Mouse (Mus musculus): ENCODE measurements around the gene Mpp5. TPM values are rescaled to one million over a fixed set of nuclear protein-coding genes. Genes with fewer than 3 reads are reported as not detected.
A peak's percentile ranks its signal among the peaks of the same experiment; 100 is the strongest.

The Mpp5 gene
- polyA plus RNA-seq, 1 experiment from 2014 or later: 30.3 TPM

- Histone ChIP-seq H3K27me3 (ENCODE audit: low read depth, poor library complexity, severe bottlenecking) (no peaks in the 10 kb centered on the region), H3K4me1 (peaks cover 33% of the 10 kb centered on the region), H3K27ac (replicated peaks) (peak overlapping the region; percentile 95), H3K9me3 (replicated peaks) (no peaks in the 10 kb centered on the region), H3K4me3 (peak overlapping the region; percentile 88), H3K36me3 (peaks cover 27% of the 10 kb centered on the region)
- no peak for DNase-seq (ENCODE audit: low spot score)
- WGBS: 0% methylated on average over 22 of the region's 22 CpGs
These were observed 113.6 kb downstream of the Mpp5 start for GRCm38 (mm10) chr12:78862254-78862730.

GRCm38 (mm10) chr12:78865434-78865833 lies 116.7 kb downstream of the Mpp5 start:
- WGBS: 98% methylated on average over 1 of the region's 1 CpGs
- Histone ChIP-seq H3K9me3 (replicated peaks) (no peaks in the 10 kb centered on the region), H3K27ac (replicated peaks) (no peak overlapping the region), H3K4me1 (peaks cover 22% of the 10 kb centered on the region), H3K36me3 (peaks cover 58% of the 10 kb centered on the region), H3K27me3 (ENCODE audit: low read depth, poor library complexity, severe bottlenecking) (no peaks in the 10 kb centered on the region), H3K4me3 (no peak overlapping the region)
- DNase-seq (ENCODE audit: low spot score): no peak

- no peak overlapping the region for H3K4me3 ChIP-seq
- no peaks in the 10 kb centered on the region for H3K27me3 ChIP-seq (ENCODE audit: low read depth, poor library complexity, severe bottlenecking)
- 93% methylated on average over 1 of the region's 1 CpGs for WGBS
- H3K27ac ChIP-seq (replicated peaks): no peak overlapping the region
- H3K9me3 ChIP-seq (replicated peaks): no peaks in the 10 kb centered on the region
- H3K4me1 ChIP-seq: peaks cover 10% of the 10 kb centered on the region
- peaks cover 83% of the 10 kb centered on the region for H3K36me3 ChIP-seq
- no peak for DNase-seq (ENCODE audit: low spot score)
These were observed 119.4 kb downstream of the Mpp5 start for GRCm38 (mm10) chr12:78868115-78868514.

GRCm38 (mm10) chr12:78874581-78874980 lies 125.9 kb downstream of the Mpp5 start:
- Histone ChIP-seq H3K9me3 (replicated peaks) (no peaks in the 10 kb centered on the region), H3K4me3 (no peak overlapping the region), H3K27ac (replicated peaks) (no peak overlapping the region), H3K36me3 (peaks cover 98% of the 10 kb centered on the region), H3K4me1 (no peaks in the 10 kb centered on the region), H3K27me3 (ENCODE audit: low read depth, poor library complexity, severe bottlenecking) (no peaks in the 10 kb centered on the region)
- DNase-seq (ENCODE audit: low spot score): no peak
- 96% methylated on average over 3 of the region's 3 CpGs for WGBS

GRCm38 (mm10) chr12:78890062-78890461 lies 141.4 kb downstream of the Mpp5 start:
- peaks cover 7% of the 10 kb centered on the region; the same call in 1 of the 2 replicates for H3K9me3 ChIP-seq (replicated peaks)
- peaks cover 34% of the 10 kb centered on the region for H3K36me3 ChIP-seq
- H3K4me3 ChIP-seq: no peak overlapping the region
- WGBS: 65% methylated on average over 1 of the region's 1 CpGs
- no peaks in the 10 kb centered on the region for H3K4me1 ChIP-seq
- H3K27ac ChIP-seq (replicated peaks): no peak overlapping the region
- no peak for DNase-seq (ENCODE audit: low spot score)
- no peaks in the 10 kb centered on the region for H3K27me3 ChIP-seq (ENCODE audit: low read depth, poor library complexity, severe bottlenecking)

Other genes with a start within 250 kb of the Mpp5 start
- gene Fam71d, start 57.4 kb upstream of the Mpp5 start, polyA plus RNA-seq (2016; fragmentation: Nextera tagmentation; extraction: Ambion mirVana): not detected in 2 replicates
- 71.1 and 80.0 TPM in 2 replicates for gene Atp6v1d, start 112.7 kb downstream of the Mpp5 start, polyA plus RNA-seq (2016; fragmentation: Nextera tagmentation; extraction: Ambion mirVana)
- gene Eif2s1, start 112.9 kb downstream of the Mpp5 start, polyA plus RNA-seq (2016; fragmentation: Nextera tagmentation; extraction: Ambion mirVana): 270 and 310 TPM in 2 replicates
- 2.0 and 2.2 TPM in 2 replicates for gene Plek2, start 158.1 kb downstream of the Mpp5 start, polyA plus RNA-seq (2016; fragmentation: Nextera tagmentation; extraction: Ambion mirVana)